Mouse (Mus musculus): ENCODE measurements around the gene Mettl7a3.

- TF ChIP-seq CTCF (IDR thresholded peaks at IDR 0.05; ENCODE audit: control insufficient read depth, insufficient read depth, insufficient replicate concordance, low read depth, low read length) (no peak), POLR2A (IDR thresholded peaks at IDR 0.05; ENCODE audit: control insufficient read depth, low read depth, low read length) (no peak)
Observed at GRCm38 (mm10) chr15:100320295-100320905, 14.3 kb upstream of the Mettl7a3 start.
